Mouse (Mus musculus) intestine, postnatal 0 days (tissue): ENCODE measurements at regions not wholly inside any gene's neighbourhood (a gene's known extent, or its start where the extent isn't known, plus 50 kb on each side); places are given as distances from the start of the nearest gene placed in this dataset.
A peak's percentile ranks its signal among the peaks of the same experiment; 100 is the strongest.

ENCODE experiments used
- ATAC-seq: fragments of 200-750 bp; cut with Nextera tagmentation; 2 replicates; pipeline ENCODE4 v1.8.0; 2017; ENCODE audit warnings: mild to moderate bottlenecking, moderate TSS enrichment, moderate library complexity
- H3K27ac ChIP-seq: fragments of 300-500 bp; sonication (generic); 2 replicates; pipeline ENCODE4 v1.5.1; 2014; ENCODE audit warnings: mild to moderate bottlenecking, low read depth, low read length, moderate library complexity
- H3K27me3 ChIP-seq: fragments of 300-500 bp; sonication (generic); replicated peaks from 2 replicates; pipeline ENCODE4 v1.6.1; 2014; ENCODE audit warnings: low read length, mixed read lengths; ENCODE audit not compliant: control insufficient read depth, insufficient read depth
- H3K36me3 ChIP-seq: fragments of 300-500 bp; sonication (generic); 2 replicates; pipeline ENCODE4 v1.6.1; 2014; ENCODE audit warnings: mild to moderate bottlenecking, moderate library complexity; ENCODE audit not compliant: control insufficient read depth, insufficient read depth
- H3K4me1 ChIP-seq: fragments of 300-500 bp; sonication (generic); replicated peaks from 2 replicates; pipeline ENCODE4 v1.6.1; 2014; ENCODE audit warnings: antibody characterized with exemption, low read length, mixed read lengths; ENCODE audit not compliant: control insufficient read depth, insufficient read depth
- H3K4me2 ChIP-seq: fragments of 300-500 bp; sonication (generic); replicated peaks from 2 replicates; pipeline ENCODE4 v1.6.1; 2014; ENCODE audit warnings: low read depth, mild to moderate bottlenecking, moderate library complexity
- H3K4me3 ChIP-seq: fragments of 300-500 bp; sonication (generic); 2 replicates; pipeline ENCODE4 v1.5.1; 2014; ENCODE audit warnings: low read depth, low read length
- H3K9ac ChIP-seq: fragments of 300-500 bp; sonication (generic); 2 replicates; pipeline ENCODE4 v1.6.1; 2014; ENCODE audit warnings: mild to moderate bottlenecking, low read depth, low read length
- H3K9me3 ChIP-seq: fragments of 300-500 bp; sonication (generic); 2 replicates; pipeline ENCODE4 v1.6.1; 2016; ENCODE audit warnings: mixed run types; ENCODE audit not compliant: control insufficient read depth
- CTCF ChIP-seq: sonication (generic); IDR thresholded peaks from 2 replicates; pipeline ENCODE4 v1.5.1; 2016; ENCODE audit warnings: low read depth, mild to moderate bottlenecking, control low read depth, antibody characterized with exemption, moderate library complexity
- WGBS: fragments of 180-500 bp; shearing (Covaris S2); extraction: QIAGEN DNeasy Blood & Tissue Kit; methylation state at CpG from one replicate; pipeline ENCODE4 v1.1.7; 2014; 5-methylcytosine and 5-hydroxymethylcytosine counted together

DNA sequence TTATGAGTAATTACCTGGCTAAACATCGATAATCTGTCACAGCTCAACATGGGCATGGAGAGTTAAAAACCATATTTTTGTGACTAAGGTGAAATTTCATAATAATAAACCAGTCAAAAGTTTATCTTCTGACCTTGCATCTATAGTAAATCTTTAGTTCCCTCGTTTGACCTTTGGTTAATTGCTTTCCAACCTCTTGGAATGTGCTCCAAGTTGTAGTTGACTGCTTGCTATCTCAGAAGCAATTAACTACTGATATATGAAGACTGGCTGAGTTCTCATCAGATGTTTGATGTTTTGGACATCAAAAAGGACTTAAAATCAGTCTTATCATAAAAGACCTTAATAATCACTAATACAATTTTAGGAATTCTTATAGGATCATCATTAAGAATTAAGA, 895.8 kb upstream of the Tmprss15 start:
- Histone ChIP-seq H3K27ac (no peak overlapping the region), H3K4me2 (no peak overlapping the region), H3K36me3 (no peaks in the 10 kb centered on the region), H3K9me3 (no peaks in the 10 kb centered on the region), H3K27me3 (no peaks in the 10 kb centered on the region), H3K4me1 (no peaks in the 10 kb centered on the region), H3K9ac (no peak overlapping the region), H3K4me3 (no peak overlapping the region)
- TF ChIP-seq CTCF: no peak
- WGBS: 31% methylated on average over 2 of the region's 2 CpGs
- ATAC-seq: no peak

DNA sequence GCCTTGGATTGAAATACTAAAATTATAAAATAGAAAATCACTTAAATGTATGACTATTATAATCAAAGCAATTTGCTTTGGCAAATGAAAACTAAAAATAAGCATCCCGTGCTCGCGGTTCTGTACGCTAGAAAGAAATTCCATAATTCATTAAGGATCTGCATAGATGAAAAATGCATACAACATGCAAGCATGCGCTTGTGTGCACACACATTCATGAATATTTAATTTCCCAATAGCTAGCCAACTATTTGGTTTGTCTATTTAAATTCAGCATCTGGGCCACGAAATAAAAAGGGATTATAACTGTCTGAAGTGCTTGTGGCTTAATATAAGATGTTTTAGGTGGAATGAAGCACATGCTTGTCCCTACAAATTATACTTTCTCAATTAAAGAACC, 881.2 kb upstream of the Tmprss15 start:
- no peak for ATAC-seq
- no peaks in the 10 kb centered on the region for H3K4me1 ChIP-seq
- no peak overlapping the region for H3K4me3 ChIP-seq
- no peaks in the 10 kb centered on the region for H3K36me3 ChIP-seq
- no peaks in the 10 kb centered on the region for H3K9me3 ChIP-seq
- no peak overlapping the region for H3K9ac ChIP-seq
- WGBS: 84% methylated on average over 6 of the region's 6 CpGs
- no peaks in the 10 kb centered on the region for H3K27me3 ChIP-seq
- TF ChIP-seq CTCF: no peak
- H3K27ac ChIP-seq: no peak overlapping the region
- H3K4me2 ChIP-seq: no peak overlapping the region

DNA sequence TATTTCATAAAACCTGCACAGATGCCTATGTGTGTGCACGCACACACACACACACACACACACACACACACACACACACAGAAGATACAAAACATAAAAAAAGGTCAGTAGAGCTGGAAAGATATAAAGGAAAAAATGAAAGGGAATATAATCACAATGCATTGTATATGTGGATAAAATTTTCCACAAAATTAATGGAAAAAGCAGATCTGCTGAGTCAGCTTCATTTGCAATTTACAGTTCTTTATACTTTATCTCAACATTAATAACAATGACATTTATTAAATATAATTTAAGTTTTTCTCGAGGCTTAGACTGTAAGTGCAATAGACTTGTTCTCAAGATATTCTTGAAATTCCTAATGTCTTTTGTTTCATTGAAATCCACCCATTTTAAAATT, 846.1 kb upstream of the Tmprss15 start:
- no peaks in the 10 kb centered on the region for H3K4me1 ChIP-seq
- WGBS: 74% methylated on average over 2 of the region's 2 CpGs
- no peaks in the 10 kb centered on the region for H3K27me3 ChIP-seq
- no peak for ATAC-seq
- H3K27ac ChIP-seq: no peak overlapping the region
- no peak for TF ChIP-seq CTCF
- H3K9ac ChIP-seq: no peak overlapping the region
- H3K36me3 ChIP-seq: no peaks in the 10 kb centered on the region
- no peak overlapping the region for H3K4me3 ChIP-seq
- no peaks in the 10 kb centered on the region for H3K9me3 ChIP-seq
- H3K4me2 ChIP-seq: no peak overlapping the region

DNA sequence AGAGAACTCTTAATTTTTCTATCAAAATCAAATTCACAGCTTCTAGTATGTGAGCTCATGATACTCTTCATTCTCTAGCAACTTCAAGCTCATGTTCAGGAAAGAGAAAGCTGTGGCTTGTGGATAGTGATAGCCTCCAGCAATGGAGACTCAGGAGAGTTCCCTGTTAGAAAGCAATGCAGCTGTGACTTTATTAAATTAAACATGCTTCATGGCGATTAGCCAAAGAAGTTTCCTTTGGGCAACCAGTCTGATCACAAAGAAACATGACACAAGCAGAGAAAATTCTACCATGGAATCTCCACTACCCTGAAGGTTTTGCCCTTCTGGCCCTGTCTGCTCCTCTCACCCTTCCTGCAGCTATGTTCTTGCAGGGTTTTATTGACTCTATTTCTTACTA, 816.2 kb upstream of the Tmprss15 start:
- Histone ChIP-seq H3K27ac (no peak overlapping the region), H3K36me3 (no peaks in the 10 kb centered on the region), H3K4me3 (no peak overlapping the region), H3K4me2 (no peak overlapping the region), H3K9me3 (no peaks in the 10 kb centered on the region), H3K4me1 (no peaks in the 10 kb centered on the region), H3K9ac (no peak overlapping the region), H3K27me3 (no peaks in the 10 kb centered on the region)
- ATAC-seq: no peak
- no peak for TF ChIP-seq CTCF
- 76% methylated on average over 1 of the region's 1 CpGs for WGBS

DNA sequence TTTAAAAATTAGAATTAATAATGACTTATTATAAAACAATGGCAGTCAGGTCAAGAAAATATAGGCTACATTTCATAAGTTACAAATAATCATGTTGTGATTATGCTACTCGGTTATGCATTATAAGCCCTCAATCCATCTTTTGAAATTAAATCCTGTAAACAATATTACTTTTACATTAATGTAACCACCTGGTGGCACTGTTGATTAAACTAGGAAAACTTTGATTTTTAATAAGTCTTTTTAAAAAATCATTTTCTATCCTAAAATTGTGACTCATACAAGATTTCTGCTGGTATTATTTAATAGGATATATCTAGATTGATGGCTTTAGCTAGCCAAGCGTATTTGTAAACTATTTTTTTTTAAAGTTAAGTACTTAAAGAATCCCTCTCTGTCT, 810.6 kb upstream of the Tmprss15 start:
- H3K27ac ChIP-seq: no peak overlapping the region
- peak; percentile 32; the same call in 1 of the 2 replicates for TF ChIP-seq CTCF
- H3K27me3 ChIP-seq: no peaks in the 10 kb centered on the region
- ATAC-seq: no peak
- no peaks in the 10 kb centered on the region for H3K9me3 ChIP-seq
- no peak overlapping the region for H3K4me3 ChIP-seq
- no peak overlapping the region for H3K9ac ChIP-seq
- H3K4me1 ChIP-seq: no peaks in the 10 kb centered on the region
- no peak overlapping the region for H3K4me2 ChIP-seq
- 72% methylated on average over 2 of the region's 2 CpGs for WGBS
- no peaks in the 10 kb centered on the region for H3K36me3 ChIP-seq

DNA sequence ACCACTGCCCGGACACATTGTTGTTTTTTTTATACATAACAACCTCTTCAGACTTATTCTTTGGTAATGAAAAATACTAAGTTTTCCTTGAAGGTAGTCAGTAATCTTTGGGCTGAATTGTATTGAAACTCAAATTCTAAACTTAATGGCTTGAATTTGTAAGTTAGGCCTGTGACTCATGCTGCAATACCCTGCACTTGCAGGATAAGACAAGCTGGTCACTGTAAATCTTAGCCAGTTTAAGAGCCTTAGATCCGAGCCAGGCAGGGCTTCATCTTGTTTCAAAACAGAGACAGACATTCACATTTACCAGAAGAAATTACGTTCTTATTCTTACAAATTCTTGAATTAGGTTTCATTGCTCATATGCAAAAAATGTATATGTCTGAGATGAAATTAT, 791.0 kb upstream of the Tmprss15 start:
- 65% methylated on average over 3 of the region's 3 CpGs for WGBS
- no peak overlapping the region for H3K4me2 ChIP-seq
- H3K9me3 ChIP-seq: no peaks in the 10 kb centered on the region
- H3K4me1 ChIP-seq: no peaks in the 10 kb centered on the region
- H3K4me3 ChIP-seq: no peak overlapping the region
- H3K9ac ChIP-seq: no peak overlapping the region
- TF ChIP-seq CTCF: no peak
- no peaks in the 10 kb centered on the region for H3K27me3 ChIP-seq
- no peak overlapping the region for H3K27ac ChIP-seq
- no peaks in the 10 kb centered on the region for H3K36me3 ChIP-seq
- ATAC-seq: no peak

DNA sequence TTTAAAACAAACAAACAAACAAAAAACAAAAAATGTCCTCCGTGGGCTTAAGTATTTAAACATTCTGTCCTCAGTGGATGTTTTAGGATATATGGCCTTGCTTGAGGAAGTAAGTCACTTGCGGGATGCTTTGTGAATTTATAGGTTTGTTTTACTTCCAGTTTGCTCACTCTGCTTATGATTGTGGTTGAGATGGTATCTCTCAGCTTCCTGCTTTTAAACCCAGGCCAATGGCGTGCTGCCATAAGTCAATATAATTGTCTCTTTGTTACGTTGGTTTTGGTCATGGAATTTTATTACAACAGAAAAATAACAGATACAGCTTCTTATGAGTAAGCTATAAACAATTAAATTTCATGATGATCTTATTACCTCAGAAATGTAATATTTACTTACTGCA, 787.2 kb upstream of the Tmprss15 start:
- Histone ChIP-seq H3K9me3 (no peaks in the 10 kb centered on the region), H3K4me2 (no peak overlapping the region), H3K36me3 (no peaks in the 10 kb centered on the region), H3K4me1 (no peaks in the 10 kb centered on the region), H3K4me3 (no peak overlapping the region), H3K27me3 (no peaks in the 10 kb centered on the region), H3K9ac (no peak overlapping the region), H3K27ac (no peak overlapping the region)
- no peak for TF ChIP-seq CTCF
- 62% methylated on average over 4 of the region's 4 CpGs for whole genome bisulfite sequencing
- ATAC-seq: no peak
